Mouse (Mus musculus) lung, postnatal 0 days (tissue): ENCODE measurements around the gene Mphosph9. TPM values are rescaled to one million over a fixed set of nuclear protein-coding genes. Genes with fewer than 3 reads are reported as not detected.

Source experiments
- ATAC-seq: fragments of 200-750 bp; cut with Nextera tagmentation; 2 replicates; pipeline ENCODE4 v1.8.0; 2017; ENCODE audit warnings: moderate library complexity
- DNase-seq: peaks from one replicate; pipeline ENCODE4 v3.0.0-alpha.2; 2016; ENCODE audit warnings: low spot score
- H3K27ac ChIP-seq: fragments of 300-500 bp; sonication (generic); 2 replicates; pipeline ENCODE4 v1.5.1; 2014; ENCODE audit warnings: antibody characterized with exemption, mild to moderate bottlenecking, low read length, mixed read lengths
- H3K27me3 ChIP-seq: fragments of 300-500 bp; sonication (generic); replicated peaks from 2 replicates; pipeline ENCODE4 v1.6.1; 2014; ENCODE audit warnings: low read length, mixed read lengths; ENCODE audit not compliant: insufficient read depth
- H3K36me3 ChIP-seq: fragments of 300-500 bp; sonication (generic); 2 replicates; pipeline ENCODE4 v1.6.1; 2014; ENCODE audit warnings: low read length, mixed read lengths; ENCODE audit not compliant: insufficient read depth
- H3K4me1 ChIP-seq: fragments of 300-500 bp; sonication (generic); 2 replicates; pipeline ENCODE4 v1.6.1; 2014; ENCODE audit warnings: antibody characterized with exemption, low read depth, low read length, mixed read lengths; ENCODE audit not compliant: insufficient read depth
- H3K4me2 ChIP-seq: fragments of 300-500 bp; sonication (generic); replicated peaks from 2 replicates; pipeline ENCODE4 v1.6.1; 2014; ENCODE audit warnings: low read depth, mild to moderate bottlenecking, low read length, moderate library complexity, mixed read lengths
- H3K4me3 ChIP-seq: fragments of 300-500 bp; sonication (generic); 2 replicates; pipeline ENCODE4 v1.5.1; 2014; ENCODE audit warnings: low read depth, low read length
- H3K9ac ChIP-seq: fragments of 300-500 bp; sonication (generic); replicated peaks from 2 replicates; pipeline ENCODE4 v1.6.1; 2014; ENCODE audit warnings: low read depth, mild to moderate bottlenecking
- H3K9me3 ChIP-seq: fragments of 300-500 bp; sonication (generic); 2 replicates; pipeline ENCODE4 v1.6.1; 2016; ENCODE audit warnings: low read length, mixed read lengths
- CTCF ChIP-seq: IDR thresholded peaks from 2 replicates; pipeline ENCODE4 v1.5.1; 2016; ENCODE audit warnings: antibody characterized with exemption, mild to moderate bottlenecking
- EP300 ChIP-seq: IDR thresholded peaks from 2 replicates; pipeline ENCODE4 v1.6.1; 2016; ENCODE audit warnings: antibody characterized with exemption, mild to moderate bottlenecking, control low read depth
- WGBS: fragments of 180-500 bp; shearing (Covaris S2); extraction: QIAGEN DNeasy Blood & Tissue Kit; methylation state at CpG from one replicate; pipeline ENCODE4 v1.1.7; 2014; 5-methylcytosine and 5-hydroxymethylcytosine counted together
- polyA plus RNA-seq: library from polyadenylated mRNA; unstranded; fragments of >200 nt; fragmentation: Nextera tagmentation; extraction: Ambion mirVana; gene quantifications from 2 replicates; pipeline ENCODE4 v1.2.1, GENCODE M21; 2015

Gene Mphosph9
- polyA plus RNA-seq, 1 experiment from 2014 or later = 3.4 TPM

DNA sequence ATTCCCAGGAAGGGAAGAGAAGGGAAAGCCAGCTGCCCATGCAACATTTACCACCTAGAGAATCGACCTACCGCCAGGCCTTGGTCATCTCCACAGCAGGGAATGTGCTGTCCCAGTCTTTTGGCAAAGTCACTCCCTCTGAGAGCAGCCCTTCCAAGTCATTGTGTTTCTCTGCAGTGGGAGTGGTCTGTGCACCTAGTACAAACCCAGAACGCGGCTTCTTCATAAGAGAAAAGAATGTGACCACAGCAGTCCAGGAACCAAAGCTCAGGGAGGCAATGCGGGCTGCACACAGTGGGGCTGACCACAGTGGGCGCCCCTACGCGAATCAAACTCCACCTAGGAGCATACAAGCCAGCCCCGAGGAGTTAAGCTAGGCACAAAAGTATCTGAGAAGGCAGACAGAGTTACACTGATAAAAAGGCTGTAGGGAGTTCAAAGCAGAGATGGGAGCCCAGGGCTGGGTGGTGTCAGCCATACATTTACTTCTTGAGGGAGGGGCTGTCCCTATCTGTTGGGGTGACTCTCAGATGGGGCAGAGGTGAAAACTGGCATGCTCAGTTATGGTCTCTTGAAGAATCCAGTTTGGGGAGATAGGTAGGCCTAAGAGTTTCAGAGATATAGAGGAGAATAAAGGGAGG lies 79.7 kb downstream of the Mphosph9 start:
- Histone ChIP-seq H3K36me3 (peaks cover 6% of the 10 kb centered on the region; the same call in 1 of the 2 replicates), H3K27ac (peak overlapping the region; percentile 92), H3K9me3 (no peaks in the 10 kb centered on the region), H3K27me3 (no peaks in the 10 kb centered on the region), H3K4me1 (peaks cover 12% of the 10 kb centered on the region; the same call in 1 of the 2 replicates), H3K9ac (peak overlapping the region; percentile 64; the same call in 1 of the 2 replicates), H3K4me3 (peak overlapping the region; percentile 70), H3K4me2 (peak overlapping the region; percentile 85)
- no peak for TF ChIP-seq CTCF
- TF ChIP-seq EP300 = no peak
- DNase-seq = peak; percentile 73
- ATAC-seq = peak; percentile 26
- WGBS = 29% methylated on average over 9 of the region's 9 CpGs

DNA sequence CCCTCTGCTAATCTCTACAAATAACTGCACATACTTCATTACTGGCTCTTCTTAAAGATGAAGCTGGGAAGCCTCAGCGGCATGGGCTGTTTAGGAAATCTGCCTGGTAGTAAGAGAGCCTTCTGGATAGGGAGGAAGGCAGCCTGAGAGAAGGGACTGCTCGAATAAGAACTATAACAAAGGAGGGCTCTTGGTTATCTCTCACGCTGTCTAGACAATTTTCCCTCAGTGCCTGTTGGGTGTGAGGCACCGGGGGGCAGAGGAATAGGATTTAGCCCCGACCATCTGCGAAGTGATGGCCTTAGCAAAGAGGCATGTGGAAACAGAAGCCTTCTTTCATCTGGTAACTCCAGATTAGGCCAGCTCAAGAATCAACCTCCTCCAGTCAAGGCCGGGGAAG lies 80.5 kb downstream of the Mphosph9 start:
- H3K9ac ChIP-seq = peak overlapping the region; percentile 12; the same call in 1 of the 2 replicates
- ATAC-seq = no peak
- H3K4me2 ChIP-seq = peak overlapping the region; percentile 85; the same call in 1 of the 2 replicates
- H3K4me3 ChIP-seq = no peak overlapping the region
- peaks cover 6% of the 10 kb centered on the region; the same call in 1 of the 2 replicates for H3K36me3 ChIP-seq
- no peaks in the 10 kb centered on the region for H3K9me3 ChIP-seq
- no peak for DNase-seq
- no peaks in the 10 kb centered on the region for H3K27me3 ChIP-seq
- H3K27ac ChIP-seq = peak overlapping the region; percentile 26; the same call in 1 of the 2 replicates
- H3K4me1 ChIP-seq = peaks cover 14% of the 10 kb centered on the region; the same call in 1 of the 2 replicates
- WGBS = 57% methylated on average over 7 of the region's 7 CpGs
- no peak for TF ChIP-seq EP300
- TF ChIP-seq CTCF = no peak

DNA sequence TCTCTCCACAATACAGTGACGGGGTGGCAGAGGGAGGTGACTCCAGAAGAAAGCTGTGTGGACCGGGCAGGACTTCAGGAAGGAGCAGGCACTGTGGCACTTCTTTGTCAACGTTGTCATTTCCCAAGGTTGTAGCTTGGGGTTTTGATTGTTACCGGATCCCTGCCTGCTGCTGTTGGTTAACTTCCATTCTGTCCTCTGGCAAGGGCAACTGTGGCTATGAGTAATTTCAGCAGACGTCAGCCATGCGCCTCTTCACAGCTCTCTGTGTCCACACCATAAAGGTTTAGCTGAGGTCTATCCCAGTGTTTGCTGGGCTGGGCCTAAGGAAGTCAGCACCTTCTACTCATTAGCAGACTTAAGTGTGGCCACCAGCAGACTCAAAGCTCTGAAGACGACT lies 82.9 kb downstream of the Mphosph9 start:
- Histone ChIP-seq H3K36me3 (peaks cover 6% of the 10 kb centered on the region; the same call in 1 of the 2 replicates), H3K27ac (no peak overlapping the region), H3K9me3 (no peaks in the 10 kb centered on the region), H3K27me3 (no peaks in the 10 kb centered on the region), H3K9ac (no peak overlapping the region), H3K4me2 (no peak overlapping the region), H3K4me3 (no peak overlapping the region), H3K4me1 (peaks cover 30% of the 10 kb centered on the region; the same call in 1 of the 2 replicates)
- no peak for DNase-seq
- 91% methylated on average over 7 of the region's 7 CpGs for WGBS
- TF ChIP-seq EP300 (no peak), CTCF (no peak)
- ATAC-seq = no peak

DNA sequence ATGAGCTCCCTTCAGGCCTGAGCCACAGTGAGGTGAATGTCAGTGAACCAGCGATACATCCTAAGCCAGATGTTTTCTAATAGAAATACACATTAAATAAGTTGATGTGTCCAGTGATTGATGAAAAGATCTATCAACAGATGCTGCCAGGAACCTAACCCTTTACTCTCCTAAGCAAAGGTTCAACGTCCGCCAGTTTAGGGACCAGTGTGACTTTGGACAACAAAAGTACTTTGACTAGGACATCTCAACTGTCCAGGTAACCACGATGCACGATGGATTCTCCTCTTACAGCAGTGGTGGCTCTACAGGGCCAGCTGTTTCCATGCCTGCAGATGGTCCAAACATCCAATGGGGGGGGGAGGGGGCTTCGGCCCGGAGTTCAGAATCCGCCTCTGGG lies 83.3 kb downstream of the Mphosph9 start:
- Histone ChIP-seq H3K9me3 (no peaks in the 10 kb centered on the region), H3K36me3 (peaks cover 6% of the 10 kb centered on the region; the same call in 1 of the 2 replicates), H3K27me3 (no peaks in the 10 kb centered on the region), H3K27ac (no peak overlapping the region), H3K4me3 (no peak overlapping the region), H3K4me2 (no peak overlapping the region), H3K9ac (no peak overlapping the region), H3K4me1 (peaks cover 30% of the 10 kb centered on the region; the same call in 1 of the 2 replicates)
- no peak for ATAC-seq
- WGBS = 92% methylated on average over 8 of the region's 8 CpGs
- TF ChIP-seq CTCF = no peak
- TF ChIP-seq EP300 = no peak
- no peak for DNase-seq

DNA sequence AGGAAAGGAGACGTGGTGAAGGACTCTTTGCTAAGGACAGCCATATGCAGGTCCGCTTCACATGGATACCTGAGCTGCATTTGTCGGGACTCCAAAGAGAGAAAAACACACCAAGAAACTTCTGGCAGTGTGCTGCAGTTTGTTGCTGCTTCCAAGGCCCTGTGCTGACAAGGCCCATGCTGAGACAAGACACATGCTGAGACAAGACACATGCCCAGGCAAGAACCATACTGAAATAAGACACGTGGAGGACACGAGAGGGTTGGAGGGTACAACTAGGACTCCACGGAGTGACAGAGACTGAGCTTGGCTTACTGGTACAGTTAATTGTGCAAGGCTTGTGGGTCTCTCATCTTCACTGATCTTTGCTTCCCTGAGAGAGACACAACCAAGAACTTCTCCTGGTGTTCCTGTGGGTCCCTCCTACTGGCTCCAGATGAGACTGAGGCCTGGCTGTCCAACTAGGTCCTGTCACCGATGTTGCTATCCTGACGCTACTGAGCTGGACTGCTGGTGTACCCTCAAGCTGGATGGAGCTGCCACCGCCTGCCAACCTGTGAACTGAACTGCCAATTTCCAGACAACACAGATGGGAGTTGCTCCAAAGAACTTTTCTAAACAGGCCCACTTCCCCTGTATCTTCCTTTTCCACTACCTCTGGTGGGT lies 84.4 kb downstream of the Mphosph9 start:
- DNase-seq (no peak), ATAC-seq (no peak)
- no peak overlapping the region for H3K27ac ChIP-seq
- H3K4me3 ChIP-seq = no peak overlapping the region
- no peak overlapping the region for H3K4me2 ChIP-seq
- H3K9me3 ChIP-seq = no peaks in the 10 kb centered on the region
- peaks cover 6% of the 10 kb centered on the region; the same call in 1 of the 2 replicates for H3K36me3 ChIP-seq
- H3K27me3 ChIP-seq = no peaks in the 10 kb centered on the region
- whole genome bisulfite sequencing = 79% methylated on average over 9 of the region's 9 CpGs
- H3K9ac ChIP-seq = no peak overlapping the region
- no peak for TF ChIP-seq EP300
- no peak for TF ChIP-seq CTCF
- peaks cover 28% of the 10 kb centered on the region; the same call in 1 of the 2 replicates for H3K4me1 ChIP-seq

DNA sequence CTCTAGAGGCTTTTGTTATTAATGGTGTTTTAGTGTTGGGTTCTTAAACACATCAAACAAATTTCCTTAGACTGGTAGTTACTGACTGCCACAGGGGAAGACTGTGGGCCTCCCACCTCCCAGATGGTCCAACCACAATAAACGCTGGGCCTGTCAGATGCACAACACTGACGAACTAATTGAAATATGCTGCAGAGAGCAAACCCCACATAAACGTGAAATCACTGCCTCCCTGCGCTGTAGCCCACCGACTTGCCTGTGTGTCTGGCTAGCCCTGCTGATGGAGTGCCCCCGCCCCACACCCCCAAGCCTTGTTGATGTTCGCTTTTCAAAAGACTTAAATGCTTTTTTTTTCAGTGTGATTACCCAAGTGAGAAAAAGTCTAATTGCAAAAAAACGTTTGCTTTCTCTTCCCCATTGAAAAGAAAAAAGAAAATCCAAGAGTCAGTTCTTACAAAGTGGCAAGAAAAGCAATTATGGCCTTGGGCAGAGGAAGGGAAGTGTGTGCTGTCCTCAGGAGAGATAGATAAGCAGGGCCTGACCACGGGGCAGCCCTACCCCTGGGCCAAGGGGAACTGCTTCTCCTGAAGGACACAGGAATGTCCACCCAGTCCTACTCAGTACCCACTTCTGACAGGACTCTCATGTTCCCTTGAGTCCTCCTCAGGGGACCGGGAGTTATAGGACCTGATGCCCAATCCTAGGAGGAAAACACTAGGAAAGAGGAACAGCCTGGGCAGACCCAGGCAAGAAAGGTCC lies 85.9 kb downstream of the Mphosph9 start:
- DNase-seq = no peak
- Histone ChIP-seq H3K27me3 (no peaks in the 10 kb centered on the region), H3K4me3 (no peak overlapping the region), H3K9ac (no peak overlapping the region; the same call in 1 of the 2 replicates), H3K4me2 (no peak overlapping the region), H3K4me1 (peaks cover 22% of the 10 kb centered on the region; the same call in 1 of the 2 replicates), H3K9me3 (no peaks in the 10 kb centered on the region), H3K27ac (no peak overlapping the region), H3K36me3 (peaks cover 6% of the 10 kb centered on the region; the same call in 1 of the 2 replicates)
- no peak for TF ChIP-seq CTCF
- ATAC-seq = no peak
- 42% methylated on average over 10 of the region's 10 CpGs for WGBS
